Mouse (Mus musculus): Measurements from ENCODE around the gene Hoxd8.
A peak's percentile ranks its signal among the peaks of the same experiment; 100 is the strongest.

Gene Hoxd8

GRCm38 (mm10) chr2:74699053-74699430 is 5.4 kb upstream of the Hoxd8 start:
- DNase-seq (ENCODE audit: low spot score), result no peak

DNA sequence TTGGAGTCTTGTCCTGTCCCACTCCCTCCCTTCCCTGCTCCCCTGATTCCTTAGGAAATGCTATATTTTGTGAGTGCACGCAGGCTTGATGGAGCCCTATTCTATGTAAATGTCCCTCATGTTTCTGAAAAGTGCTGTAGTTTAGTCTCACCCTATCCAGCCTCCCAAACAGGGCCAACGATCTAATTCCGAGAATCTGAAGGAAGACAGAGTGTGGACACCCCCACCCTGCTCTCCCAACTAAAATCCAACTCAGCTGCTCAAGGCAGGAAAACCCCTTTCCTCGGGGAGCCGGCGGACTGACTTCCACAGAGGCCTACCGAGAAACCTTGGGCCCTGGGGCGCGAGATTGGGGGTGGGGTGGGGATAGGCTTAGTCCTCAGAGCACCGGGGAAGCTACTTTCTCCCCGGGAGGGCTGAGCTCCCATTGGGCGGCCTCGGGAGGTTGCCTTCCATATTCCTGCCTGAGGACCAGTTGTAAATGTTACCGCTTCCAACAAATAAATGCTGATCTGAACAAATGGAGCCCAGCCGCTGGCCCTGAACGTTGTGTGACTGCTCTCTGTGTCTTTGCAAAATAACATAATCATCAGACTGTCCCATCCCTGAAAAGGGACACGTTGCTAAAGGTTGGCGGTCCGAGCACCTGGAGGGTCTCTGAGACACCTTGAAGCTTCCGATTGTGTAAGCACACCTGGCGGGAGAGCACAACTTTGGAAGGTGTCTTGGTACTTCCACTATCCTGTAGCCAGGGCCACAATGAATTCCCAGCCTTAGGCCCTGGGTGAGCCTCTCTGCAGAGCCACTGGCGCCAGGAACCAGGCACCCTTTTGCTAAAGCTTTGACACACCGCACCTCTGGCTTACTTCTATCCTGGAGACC is 4.5 kb upstream of the Hoxd8 start:
- no peak for DNase-seq (ENCODE audit: low spot score)

GRCm38 (mm10) chr2:74700546-74701112 is 3.8 kb upstream of the Hoxd8 start:
- DNase-seq (ENCODE audit: low spot score), result no peak

GRCm38 (mm10) chr2:74701949-74702819 is 2.2 kb upstream of the Hoxd8 start:
- peak; percentile 65 for DNase-seq (ENCODE audit: low spot score)

GRCm38 (mm10) chr2:74702820-74703219 is 1.6 kb upstream of the Hoxd8 start:
- no peak for DNase-seq (ENCODE audit: low spot score)

DNA sequence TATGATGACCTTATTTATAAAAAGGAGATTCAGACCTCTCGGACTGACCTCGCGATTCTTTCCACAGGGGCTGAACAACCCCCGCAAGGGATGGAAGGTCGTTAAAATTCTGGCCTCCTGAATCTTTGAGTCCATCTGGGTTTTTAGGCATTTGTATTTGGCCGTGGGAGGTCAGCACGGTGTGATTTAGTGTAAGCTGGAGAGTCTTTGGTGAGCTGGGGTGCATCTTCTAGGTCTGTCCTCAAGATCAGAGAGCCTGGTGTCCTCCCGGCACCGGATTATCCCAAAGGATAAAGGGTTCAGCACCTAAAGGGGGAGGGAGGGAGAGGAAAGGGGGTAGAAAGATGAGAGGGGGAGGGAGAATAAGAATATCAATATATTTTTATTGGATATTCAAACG is 1.1 kb upstream of the Hoxd8 start:
- DNase-seq (ENCODE audit: low spot score), result no peak

- no peak for DNase-seq (ENCODE audit: low spot score)
These were observed 559 bp upstream of the Hoxd8 start for GRCm38 (mm10) chr2:74703720-74704392.

DNA sequence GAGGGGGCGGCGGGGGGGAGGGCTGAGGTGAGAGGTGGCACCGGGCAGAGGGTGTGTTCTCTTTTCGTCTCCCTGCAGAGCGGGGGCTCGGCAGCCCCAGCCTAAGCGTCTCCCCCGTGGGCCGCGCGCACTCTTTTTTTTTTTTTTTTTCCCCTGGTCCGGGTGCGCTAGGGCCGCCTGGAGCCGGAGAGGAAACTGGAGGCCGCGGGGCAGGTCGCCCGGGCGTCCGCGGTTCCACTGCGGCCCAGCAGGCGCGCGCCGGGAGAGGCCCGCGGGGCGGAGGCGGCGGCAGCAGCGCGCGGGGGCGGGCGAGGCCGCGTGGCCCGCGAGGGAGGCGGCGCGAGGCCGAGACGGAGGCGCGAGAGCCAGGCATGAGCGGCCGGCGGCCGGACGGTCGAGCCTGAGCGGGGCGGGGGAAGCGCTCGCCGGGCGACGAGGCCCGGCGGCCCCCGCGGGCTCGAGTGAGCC is 618 bp downstream of the Hoxd8 start:
- no peak for DNase-seq (ENCODE audit: low spot score)

- no peak for DNase-seq (ENCODE audit: low spot score)
These were observed 1.2 kb downstream of the Hoxd8 start for GRCm38 (mm10) chr2:74705467-74706089.

- no peak for DNase-seq (ENCODE audit: low spot score)
These were observed 2.1 kb downstream of the Hoxd8 start for GRCm38 (mm10) chr2:74706393-74706960.

DNA sequence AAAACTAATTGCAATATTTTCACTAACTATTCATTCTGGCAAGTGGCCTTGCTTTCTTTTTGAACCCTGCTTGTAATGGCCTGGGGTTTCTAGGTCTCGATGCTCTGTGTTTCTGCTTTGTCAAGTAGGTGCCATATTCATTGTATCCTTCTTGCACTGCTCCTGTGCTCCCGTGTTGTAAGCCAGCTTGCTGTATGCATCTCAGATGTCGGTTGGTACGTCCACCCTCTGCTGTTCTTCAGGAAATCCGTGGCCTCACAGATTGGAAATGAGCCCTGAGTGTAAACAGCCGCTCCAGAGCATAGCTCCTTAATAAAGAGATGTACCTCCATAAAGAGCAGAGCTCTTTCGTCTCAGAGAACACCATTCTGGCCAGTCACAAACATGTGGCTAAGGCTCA is 3.2 kb downstream of the Hoxd8 start:
- DNase-seq (ENCODE audit: low spot score), result no peak

DNA sequence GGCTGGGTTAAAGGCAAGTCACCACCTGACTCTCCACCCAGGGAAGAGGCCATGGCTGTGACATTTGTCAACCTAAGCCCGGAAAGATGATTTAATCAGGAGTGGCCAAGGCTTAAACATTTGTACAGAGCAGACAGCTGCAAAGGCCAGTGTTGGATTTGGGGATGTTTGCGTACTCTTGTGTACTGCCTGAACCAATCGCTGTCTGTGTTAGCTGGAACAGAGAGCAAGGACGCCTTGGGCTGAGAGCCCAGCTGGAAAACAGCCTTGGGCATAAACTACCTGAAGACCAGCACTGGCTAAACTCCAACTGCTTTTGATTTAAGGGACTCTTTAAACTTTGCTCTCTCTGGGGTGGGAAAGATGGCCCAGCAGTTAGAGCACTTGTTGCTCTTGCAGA is 4.3 kb downstream of the Hoxd8 start:
- DNase-seq (ENCODE audit: low spot score), result no peak

GRCm38 (mm10) chr2:74709465-74710419 is 5.3 kb downstream of the Hoxd8 start:
- no peak for DNase-seq (ENCODE audit: low spot score)

DNA sequence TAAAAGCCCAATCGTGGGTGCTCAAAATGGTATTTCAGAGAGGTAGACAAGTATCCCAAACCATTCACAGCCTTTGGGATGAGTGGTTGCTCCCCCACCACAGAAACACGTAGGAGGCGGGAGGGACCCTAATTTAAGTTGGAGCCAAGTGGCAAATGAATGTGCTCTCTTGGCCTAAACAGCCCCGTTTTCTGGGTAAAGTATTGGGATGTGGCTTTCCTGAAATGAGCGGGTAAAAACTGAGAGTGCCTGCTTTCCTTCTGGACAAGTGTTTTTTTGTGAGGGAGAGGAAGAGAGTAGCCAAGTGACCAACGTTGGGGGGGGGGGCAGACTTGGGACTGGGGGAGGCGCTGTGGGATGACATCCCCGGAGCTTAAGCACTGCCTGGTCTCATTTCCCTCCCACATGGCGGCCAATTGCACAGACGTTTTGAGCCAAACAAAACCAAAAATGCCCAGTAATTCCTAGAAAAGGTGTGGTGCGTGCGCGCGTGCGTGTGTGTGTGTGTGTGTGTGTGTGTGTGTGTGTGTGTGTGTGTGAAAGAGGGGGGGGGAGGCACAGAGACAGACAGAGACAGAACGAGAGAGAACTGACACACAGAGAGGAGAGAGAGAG is 6.6 kb downstream of the Hoxd8 start:
- no peak for DNase-seq (ENCODE audit: low spot score)

DNA sequence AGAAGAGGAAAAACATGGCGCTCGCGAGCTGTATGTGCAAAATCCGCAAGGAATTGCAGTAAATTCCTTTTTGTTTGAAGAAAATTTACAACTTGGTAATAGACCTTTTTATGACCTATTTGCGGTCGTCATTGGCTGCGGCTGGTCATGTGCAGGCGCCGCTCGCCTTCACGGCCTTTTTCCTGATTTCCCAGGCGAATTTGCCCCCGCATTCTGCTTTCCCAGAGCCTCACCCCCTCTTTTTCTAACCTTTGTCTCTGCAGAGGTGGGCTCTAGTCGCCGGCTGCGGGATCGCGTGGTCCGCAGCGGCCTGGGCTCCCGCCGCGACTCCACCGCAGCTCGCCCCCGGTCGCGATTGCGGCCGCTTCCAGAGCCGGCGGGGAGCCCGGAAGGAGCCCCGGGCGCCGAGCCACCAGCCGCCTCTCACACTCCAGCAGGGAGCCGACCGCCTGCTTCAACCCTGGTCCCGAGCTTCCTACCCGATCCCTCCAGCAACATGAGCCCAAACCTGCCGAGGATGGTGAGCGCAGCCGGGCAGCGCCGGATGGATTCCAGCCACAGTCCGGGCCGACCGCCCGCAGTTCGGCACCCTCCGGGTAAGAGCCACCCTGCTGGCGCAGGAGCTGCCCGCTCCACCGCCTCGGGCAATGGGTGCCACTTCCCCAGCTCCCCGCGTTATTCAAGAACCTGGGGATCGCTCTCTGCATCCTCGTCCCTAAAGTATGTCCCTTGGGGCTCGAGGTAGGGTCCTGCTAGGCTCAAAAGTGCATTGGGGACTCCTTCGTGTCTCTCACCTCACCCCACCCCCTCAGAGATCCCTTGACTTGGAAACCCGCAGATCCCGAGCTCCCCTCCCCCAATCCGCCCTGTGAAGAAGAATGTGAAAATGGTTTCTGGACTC is 7.6 kb downstream of the Hoxd8 start, which contains the start of the genes Hoxd3 and Hoxd4:
Gene Hoxd3 (plus strand): TSS at position 207 of the 901 bp plus-strand sequence.
Gene Hoxd4 (plus strand): TSS at position 209 of the 901 bp plus-strand sequence.
- no peak for DNase-seq (ENCODE audit: low spot score)

- DNase-seq (ENCODE audit: low spot score), result no peak
These were observed 9.1 kb downstream of the Hoxd8 start for GRCm38 (mm10) chr2:74713239-74714150.

DNA sequence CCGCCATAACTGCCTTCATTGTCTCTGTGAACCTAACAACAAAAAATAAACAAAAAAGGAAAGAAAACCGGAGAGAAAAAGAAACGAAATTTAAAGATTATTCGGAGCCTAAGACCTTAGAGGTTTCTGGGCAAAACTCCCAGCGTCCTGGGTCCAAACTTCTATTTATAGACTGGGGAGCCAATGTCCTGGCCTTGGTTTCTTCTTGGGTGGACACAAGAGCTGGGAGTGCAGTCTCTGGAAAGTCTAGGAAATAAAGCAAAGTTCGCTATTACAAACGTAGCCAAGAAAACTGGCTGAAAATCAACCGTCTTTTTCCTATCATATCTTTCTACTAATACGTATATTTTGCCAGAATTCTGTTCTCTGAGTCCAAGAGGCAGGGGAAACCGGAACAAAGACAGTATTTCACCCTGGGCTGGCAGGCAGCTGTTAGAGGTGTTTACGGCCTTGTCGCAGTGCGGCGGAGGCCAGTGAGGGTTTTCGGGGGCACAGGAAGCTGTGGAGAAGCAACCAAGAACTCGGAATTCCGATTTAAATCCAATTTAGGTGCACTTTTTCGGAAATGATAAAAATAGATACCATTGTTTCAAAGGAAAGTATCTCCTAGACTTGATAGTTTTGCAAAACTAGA is 9.9 kb downstream of the Hoxd8 start:
- DNase-seq (ENCODE audit: low spot score), result no peak
